Mouse (Mus musculus): ENCODE measurements around the gene Gm45194.

The Gm45194 gene

GRCm38 (mm10) chrX:111891089-111891488, at the start of gene Gm45194:
Gm45194 (plus strand) TSS chrX:111891389.
- no peak for DNase-seq (ENCODE audit: low read depth, low spot score)

DNA sequence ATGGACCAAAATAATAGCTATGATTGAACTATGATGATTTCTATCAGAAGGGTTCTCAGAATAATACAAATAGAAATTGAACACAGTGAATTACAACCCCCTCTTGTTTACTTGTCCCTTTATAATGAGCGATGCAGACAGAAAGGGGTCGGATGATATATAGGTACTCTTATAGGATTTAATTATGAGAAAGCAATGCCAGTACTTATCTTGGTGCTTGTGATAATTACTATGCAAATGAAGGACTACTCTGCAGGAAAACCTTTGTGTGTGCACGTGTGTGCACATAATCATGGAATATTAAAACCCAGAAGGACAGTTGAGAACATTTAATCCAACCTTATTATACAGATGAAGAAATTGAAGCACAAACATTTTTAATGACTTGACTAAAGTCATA, 35.3 kb upstream of the Gm45194 start:
- DNase-seq (ENCODE audit: low read depth, low spot score), result no peak

DNA sequence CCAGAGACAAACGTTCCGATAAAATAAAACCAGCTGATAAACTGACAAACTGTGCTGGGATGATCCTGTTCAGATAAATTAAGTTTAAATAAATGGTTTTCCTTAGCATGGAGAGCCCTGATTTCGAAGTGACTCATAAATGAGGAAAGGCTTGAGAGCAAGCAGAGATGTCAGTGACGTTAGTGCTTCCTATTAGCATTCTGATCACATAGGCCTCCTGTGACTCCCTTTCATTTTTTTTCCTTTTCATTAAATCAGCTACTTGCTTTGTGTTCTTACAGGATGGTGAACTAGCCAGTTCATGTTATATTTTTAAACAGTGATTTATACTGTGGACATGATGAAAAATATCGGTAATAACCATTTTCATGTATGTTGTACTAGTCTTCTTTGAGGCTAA, 9.9 kb upstream of the Gm45194 start:
- DNase-seq (ENCODE audit: low read depth, low spot score), result no peak

DNA sequence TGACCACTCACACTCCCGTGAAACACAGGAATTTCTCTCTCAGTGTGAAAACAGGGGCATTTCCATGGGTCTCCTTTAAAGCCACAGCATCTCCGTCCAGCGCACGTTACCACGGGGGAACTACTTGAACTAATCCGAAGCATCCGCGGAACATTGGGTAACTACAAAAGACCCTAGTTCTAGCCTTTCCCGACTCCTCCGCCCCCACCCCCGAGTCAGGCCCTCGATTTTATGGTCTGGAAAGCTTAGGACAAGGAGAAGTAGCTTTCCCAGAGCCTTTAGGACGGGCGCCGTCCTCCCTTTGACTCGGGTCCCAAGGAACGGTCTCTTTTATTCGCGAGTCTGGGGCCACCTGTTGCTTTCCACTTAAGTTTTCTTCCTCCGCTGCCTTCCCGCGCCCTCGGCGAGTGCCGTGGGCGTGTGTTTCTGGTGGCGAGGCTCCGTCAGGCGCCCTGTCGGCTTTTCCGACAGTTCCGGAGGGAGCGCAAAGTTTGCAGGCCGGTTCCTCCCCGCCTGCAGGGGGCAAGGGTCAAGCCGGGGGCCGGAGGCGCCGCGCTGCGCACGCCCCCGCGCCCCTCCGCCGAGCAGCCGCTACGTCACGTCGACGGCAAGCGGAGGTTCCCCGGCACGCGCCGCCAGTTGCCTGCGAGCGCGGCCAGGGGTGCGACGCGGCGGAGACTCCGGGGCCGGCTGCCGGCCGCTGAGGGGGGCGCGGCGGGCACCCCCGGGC, 3.3 kb downstream of the Gm45194 start:
- no peak for DNase-seq (ENCODE audit: low read depth, low spot score)

GRCm38 (mm10) chrX:111895084-111895779, 4.0 kb downstream of the Gm45194 start:
- no peak for DNase-seq (ENCODE audit: low read depth, low spot score)

- DNase-seq (ENCODE audit: low read depth, low spot score), result peak; percentile 22
These were observed 26.2 kb downstream of the Gm45194 start for GRCm38 (mm10) chrX:111917422-111917821.

DNA sequence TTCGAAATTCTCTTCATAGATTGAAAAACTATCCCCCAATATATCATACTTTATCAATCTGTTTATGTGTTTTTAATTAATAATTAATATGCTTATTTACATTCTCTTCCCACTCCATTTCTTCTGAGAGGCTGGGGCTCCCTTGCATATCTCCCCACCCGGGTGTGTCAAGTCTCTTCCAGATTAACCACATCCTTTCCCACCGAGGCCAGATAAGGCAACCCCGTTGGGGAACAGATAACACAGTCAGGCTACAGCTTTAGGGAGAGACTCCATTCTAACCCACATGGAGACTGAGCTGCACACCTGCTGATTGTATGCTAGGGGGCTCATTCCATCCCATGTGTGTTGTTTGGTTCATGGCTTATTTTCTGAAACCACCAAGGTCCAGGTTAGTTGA, 69.7 kb downstream of the Gm45194 start:
- no peak for DNase-seq (ENCODE audit: low read depth, low spot score)

DNA sequence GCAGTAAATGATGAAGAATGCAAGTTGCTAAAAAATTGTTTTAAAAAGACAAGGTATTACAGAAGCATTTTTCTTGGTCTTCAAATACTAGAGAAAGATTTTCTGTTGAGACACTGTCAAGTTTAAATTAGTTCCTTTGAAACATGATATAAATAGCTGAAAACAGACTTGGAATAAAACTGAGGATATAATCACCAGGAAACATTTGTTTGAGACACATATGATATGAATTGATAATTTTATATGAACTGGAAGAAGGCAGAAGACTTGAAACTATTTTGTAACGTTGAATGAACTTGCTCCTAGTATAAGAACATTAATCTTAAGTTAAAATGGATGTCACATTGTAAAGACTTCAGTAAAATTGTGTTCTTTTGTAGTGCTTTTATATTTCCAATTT, 108.5 kb downstream of the Gm45194 start:
- no peak for DNase-seq (ENCODE audit: low read depth, low spot score)

- DNase-seq (ENCODE audit: low read depth, low spot score), result no peak
These were observed 119.5 kb downstream of the Gm45194 start, which contains the start of gene Tex16 for GRCm38 (mm10) chrX:112010707-112011106. Tex16 (plus strand) TSS chrX:112011007.

DNA sequence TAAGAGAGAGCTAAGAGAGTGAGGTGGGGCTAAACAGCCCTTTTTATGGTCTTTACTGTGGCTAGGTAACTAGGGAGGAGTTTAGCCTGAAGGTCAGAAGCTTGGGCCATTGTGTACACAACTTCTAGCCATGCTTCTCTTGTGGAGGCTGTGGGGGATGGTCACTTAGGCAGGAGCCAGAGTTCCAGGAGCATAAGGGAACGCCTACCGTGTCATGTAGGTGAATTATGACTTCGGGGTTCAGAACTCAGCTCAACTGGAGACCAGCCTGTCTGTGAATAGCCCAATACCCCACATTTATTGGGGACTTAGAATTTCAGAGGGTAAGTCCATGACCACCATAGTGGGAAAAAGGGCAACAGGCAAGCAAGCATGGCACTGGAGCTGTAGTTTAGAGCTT, 347.6 kb downstream of the Gm45194 start, which contains the start of gene 4933403O08Rik:
TSS of gene 4933403O08Rik (plus strand) at position 301 of the 400 bp plus-strand sequence.
- DNase-seq (ENCODE audit: low read depth, low spot score), result no peak

- no peak for DNase-seq (ENCODE audit: low read depth, low spot score)
These were observed 351.7 kb downstream of the Gm45194 start for GRCm38 (mm10) chrX:112242916-112243315.

DNA sequence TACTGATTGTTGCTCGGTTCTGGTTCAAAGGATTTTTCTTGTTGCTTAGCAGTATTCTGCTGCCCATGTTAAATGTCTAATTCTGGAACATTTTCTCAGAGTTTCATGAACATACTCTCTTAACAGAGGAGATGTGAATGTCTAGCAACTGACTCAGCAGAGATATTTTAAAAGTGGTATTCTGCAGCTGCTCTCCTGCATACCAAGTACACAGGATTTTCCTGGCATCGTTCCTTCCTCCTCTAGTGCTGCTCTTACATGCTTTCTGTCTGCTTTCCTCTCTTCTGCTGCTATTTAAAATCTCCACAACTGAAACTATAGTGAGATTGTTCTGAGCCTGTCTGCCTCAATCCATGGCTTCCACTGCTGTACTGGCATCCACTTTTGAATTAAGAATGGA, 364.3 kb downstream of the Gm45194 start:
- DNase-seq (ENCODE audit: low read depth, low spot score), result no peak

DNA sequence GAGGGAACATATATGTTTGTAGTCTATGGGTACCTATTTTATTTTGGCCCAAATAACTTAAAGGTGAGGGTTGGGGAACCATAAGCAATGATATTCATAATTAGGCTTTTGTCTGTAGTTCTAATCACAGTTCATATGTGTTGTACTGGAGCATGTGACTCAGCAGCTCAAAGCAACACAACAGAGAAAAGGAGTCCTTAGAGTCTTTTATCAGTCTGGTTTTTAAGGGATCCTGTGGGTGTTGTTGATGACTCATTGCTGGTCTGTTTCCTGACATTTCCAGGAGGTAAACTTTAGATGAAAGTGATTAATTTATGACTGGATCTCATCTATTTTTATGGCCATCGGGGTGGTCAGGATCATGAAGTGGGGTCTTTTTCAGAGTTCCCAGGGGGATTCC, 382.4 kb downstream of the Gm45194 start:
- no peak for DNase-seq (ENCODE audit: low read depth, low spot score)

Data from A20 (cell line).